ENCODE assay signal across 9 mouse cellular contexts in genomic region chr14:34106389-34107062, GRCm38 (mm10). TPM values are rescaled to one million over a fixed set of nuclear protein-coding genes. Genes with fewer than 3 reads are reported as not detected.
DNase-seq lines count a peak whose midpoint lies in the region; ATAC-seq and TF ChIP-seq lines count a peak whose summit lies in the region.
"Had no signal": no experiment of that assay in that cellular context is flagged by ENCODE, and none has a peak within 500 bp of the region (broad histone marks: within the 10 kb centered on the region; RNA-seq: fewer than 3 reads in every experiment).

No protein-coding gene starts in this region.

- no peak overlapping the region for H3K4me2 ChIP-seq in hindbrain, embryonic 11.5 days (replicated peaks; ENCODE audit: low read depth, low read length)
- no peak overlapping the region for H3K4me2 ChIP-seq in hindbrain, embryonic 14.5 days (replicated peaks)
- H3K4me2 ChIP-seq in lung, postnatal 0 days (replicated peaks; ENCODE audit: low read depth, low read length), result no peak overlapping the region
- H3K4me2 ChIP-seq: limb, embryonic 15.5 days had no signal

- ATAC-seq in hindbrain, embryonic 11.5 days (ENCODE audit: low FRiP score), result no peak
- ATAC-seq in hindbrain, embryonic 14.5 days (ENCODE audit: low FRiP score), result no peak
- ATAC-seq in Patski, result no peak
- peak; percentile 76 for ATAC-seq in granulocyte monocyte progenitor cell, adult 5-6 weeks (replicated peaks; ENCODE audit: poor library complexity, severe bottlenecking)
- ATAC-seq in lung, postnatal 0 days, result no peak
- no peak for ATAC-seq in erythroblast, adult 5-6 weeks (replicated peaks; ENCODE audit: low FRiP score, poor library complexity, severe bottlenecking)

- H3K36me3 ChIP-seq in hindbrain, embryonic 11.5 days (ENCODE audit: control insufficient read depth, insufficient read depth, low read length), result no peaks in the 10 kb centered on the region
- H3K36me3 ChIP-seq in hindbrain, embryonic 14.5 days (replicated peaks; ENCODE audit: control insufficient read depth, insufficient read depth), result no peaks in the 10 kb centered on the region
- no peaks in the 10 kb centered on the region for H3K36me3 ChIP-seq in lung, postnatal 0 days (ENCODE audit: insufficient read depth, low read length)
- H3K36me3 ChIP-seq: limb, embryonic 15.5 days had no signal

- H3K27me3 ChIP-seq in hindbrain, embryonic 11.5 days (ENCODE audit: control insufficient read depth, insufficient read depth, low read length), result no peaks in the 10 kb centered on the region
- no peaks in the 10 kb centered on the region for H3K27me3 ChIP-seq in hindbrain, embryonic 14.5 days (ENCODE audit: control insufficient read depth, insufficient read depth, low read length)
- H3K27me3 ChIP-seq in Patski, result peaks cover 5% of the 10 kb centered on the region
- no peaks in the 10 kb centered on the region for H3K27me3 ChIP-seq in lung, postnatal 0 days (replicated peaks; ENCODE audit: insufficient read depth, low read length)
- H3K27me3 ChIP-seq: limb, embryonic 15.5 days had no signal

- no peak overlapping the region for H3K9ac ChIP-seq in hindbrain, embryonic 11.5 days (ENCODE audit: low read depth, low read length)
- no peak overlapping the region for H3K9ac ChIP-seq in hindbrain, embryonic 14.5 days
- H3K9ac ChIP-seq in lung, postnatal 0 days (replicated peaks; ENCODE audit: low read depth), result no peak overlapping the region
- H3K9ac ChIP-seq: limb, embryonic 15.5 days had no signal

- H3K4me3 ChIP-seq in hindbrain, embryonic 11.5 days (ENCODE audit: low read depth, low read length), result no peak overlapping the region
- no peak overlapping the region for H3K4me3 ChIP-seq in hindbrain, embryonic 14.5 days (replicated peaks; ENCODE audit: low read length)
- H3K4me3 ChIP-seq in lung, postnatal 0 days (ENCODE audit: low read depth, low read length), result no peak overlapping the region
- H3K4me3 ChIP-seq: limb, embryonic 15.5 days had no signal

- peak; percentile 42 for DNase-seq in hindbrain, embryonic 11.5 days (ENCODE audit: low spot score)
- DNase-seq in hindbrain, embryonic 14.5 days (ENCODE audit: low spot score), result no peak
- peak; percentile 13 to 32 for DNase-seq in B cell, adult 2 months
- no peak for DNase-seq in Patski (ENCODE audit: low read depth, low spot score)
- DNase-seq in lung, postnatal 0 days (ENCODE audit: low spot score), result peak; percentile 34
- peak; percentile 60 for DNase-seq in urinary bladder, postnatal 25 days (ENCODE audit: low spot score)

- no peak for TF ChIP-seq EP300 in lung, postnatal 0 days (IDR thresholded peaks at IDR 0.05)

- in situ Hi-C loops in Patski (cut with MboI; ENCODE audit: low pct_unique_long_range_greater_than_20kb), result loop anchor here (10.0 kb wide), 2 partner anchors 142 to 258 kb away; no protein-coding TSS in a partner anchor

- peak; percentile 59 for TF ChIP-seq CTCF in Patski (IDR thresholded peaks at IDR 0.05)
- peak; percentile 80 for TF ChIP-seq CTCF in lung, postnatal 0 days (IDR thresholded peaks at IDR 0.05)

- H3K9me3 ChIP-seq in hindbrain, embryonic 11.5 days (ENCODE audit: control insufficient read depth, low read length), result no peaks in the 10 kb centered on the region
- H3K9me3 ChIP-seq in hindbrain, embryonic 14.5 days (ENCODE audit: control insufficient read depth, low read length), result no peaks in the 10 kb centered on the region
- H3K9me3 ChIP-seq in lung, postnatal 0 days (ENCODE audit: low read length), result no peaks in the 10 kb centered on the region
- H3K9me3 ChIP-seq: limb, embryonic 15.5 days had no signal

- 59% methylated on average over 11 of the region's 12 CpGs for WGBS in hindbrain, embryonic 11.5 days
- WGBS in hindbrain, embryonic 14.5 days, result 57% methylated on average over 12 of the region's 12 CpGs
- 60% methylated on average over 11 of the region's 12 CpGs for WGBS in lung, postnatal 0 days

- no peak overlapping the region for H3K27ac ChIP-seq in hindbrain, embryonic 11.5 days (ENCODE audit: low read depth, low read length)
- no peak overlapping the region for H3K27ac ChIP-seq in hindbrain, embryonic 14.5 days
- H3K27ac ChIP-seq in lung, postnatal 0 days (ENCODE audit: low read length), result no peak overlapping the region
- H3K27ac ChIP-seq: limb, embryonic 15.5 days had no signal

- CTCF ChIA-PET in Patski (lab: Charles Lee), result interaction anchor here (0.7 to 7.0 kb wide), 2 partner anchors 23 to 47 kb away, joined by 3 to 66 read pairs; partner anchors contain the start of gene Anxa8

- POLR2A ChIA-PET in Patski (lab: Charles Lee), result no interaction called here

- H3K4me1 ChIP-seq in hindbrain, embryonic 11.5 days (replicated peaks; ENCODE audit: control insufficient read depth, insufficient read depth, low read length), result no peaks in the 10 kb centered on the region
- no peaks in the 10 kb centered on the region for H3K4me1 ChIP-seq in hindbrain, embryonic 14.5 days (replicated peaks; ENCODE audit: control insufficient read depth, insufficient read depth, low read length)
- H3K4me1 ChIP-seq in lung, postnatal 0 days (ENCODE audit: insufficient read depth, low read depth, low read length), result no peaks in the 10 kb centered on the region; the same call in 1 of the 2 replicates

RNA-seq across cellular contexts. Expression of gene A630023A22Rik, which starts 4.0 kb away (rescaled TPM):
- not detected in 2 replicates for polyA plus RNA-seq in hindbrain, embryonic 11.5 days (2014; fragmentation: Nextera tagmentation; extraction: Ambion mirVana)
- not detected in 2 replicates for polyA plus RNA-seq in hindbrain, embryonic 14.5 days (2014; fragmentation: Nextera tagmentation; extraction: Ambion mirVana)
- 1.1 TPM for polyA plus RNA-seq in Patski (2021)
- not detected in 2 replicates for total RNA-seq in granulocyte monocyte progenitor cell, adult 5-6 weeks (2014; fragmentation: Nextera tagmentation)
- total RNA-seq in granulocyte monocyte progenitor cell, adult 5-6 weeks (2017), result not detected in 2 replicates
- polyA plus RNA-seq in lung, postnatal 0 days (2015; fragmentation: Nextera tagmentation; extraction: Ambion mirVana), result 0.37 TPM in 1 of 2 replicates, not detected in the other
- not detected in 2 replicates for total RNA-seq in erythroblast, adult 5-6 weeks (2015; ENCODE audit: low replicate concordance)
- not detected in 2 replicates for total RNA-seq in erythroblast, adult 5-6 weeks (2017; ENCODE audit: low replicate concordance)

RNA-seq across cellular contexts. Expression of gene Anxa8, which starts 20.7 kb away (rescaled TPM):
- 1.5 and 1.8 TPM in 2 replicates for polyA plus RNA-seq in hindbrain, embryonic 11.5 days (2014; fragmentation: Nextera tagmentation; extraction: Ambion mirVana)
- 0.16 TPM in 1 of 2 replicates, not detected in the other for polyA plus RNA-seq in hindbrain, embryonic 14.5 days (2014; fragmentation: Nextera tagmentation; extraction: Ambion mirVana)
- polyA plus RNA-seq in Patski (2021), result 4.5 TPM
- total RNA-seq in granulocyte monocyte progenitor cell, adult 5-6 weeks (2014; fragmentation: Nextera tagmentation), result not detected in 2 replicates
- total RNA-seq in granulocyte monocyte progenitor cell, adult 5-6 weeks (2017), result not detected in 2 replicates
- 23.6 and 25.9 TPM in 2 replicates for polyA plus RNA-seq in lung, postnatal 0 days (2015; fragmentation: Nextera tagmentation; extraction: Ambion mirVana)
- total RNA-seq in erythroblast, adult 5-6 weeks (2015; ENCODE audit: low replicate concordance), result not detected in 2 replicates
- total RNA-seq in erythroblast, adult 5-6 weeks (2017; ENCODE audit: low replicate concordance), result not detected in 2 replicates

RNA-seq across cellular contexts. Expression of gene Npy4r, which starts 45.8 kb away (rescaled TPM):
- polyA plus RNA-seq in hindbrain, embryonic 11.5 days (2014; fragmentation: Nextera tagmentation; extraction: Ambion mirVana), result 0.04 TPM in 1 of 2 replicates, not detected in the other
- polyA plus RNA-seq in hindbrain, embryonic 14.5 days (2014; fragmentation: Nextera tagmentation; extraction: Ambion mirVana), result 0.13 and 0.14 TPM in 2 replicates
- polyA plus RNA-seq in Patski (2021), result 0.08 TPM
- total RNA-seq in granulocyte monocyte progenitor cell, adult 5-6 weeks (2014; fragmentation: Nextera tagmentation), result not detected in 2 replicates
- total RNA-seq in granulocyte monocyte progenitor cell, adult 5-6 weeks (2017), result not detected in 2 replicates
- not detected in 2 replicates for polyA plus RNA-seq in lung, postnatal 0 days (2015; fragmentation: Nextera tagmentation; extraction: Ambion mirVana)
- total RNA-seq in erythroblast, adult 5-6 weeks (2015; ENCODE audit: low replicate concordance), result not detected in 2 replicates
- total RNA-seq in erythroblast, adult 5-6 weeks (2017; ENCODE audit: low replicate concordance), result not detected in 2 replicates
- polyA plus RNA-seq: limb, embryonic 15.5 days had no signal

RNA-seq across cellular contexts. Expression of gene Antxrl, which starts 54.0 kb away (rescaled TPM):
- not detected in 2 replicates for polyA plus RNA-seq in hindbrain, embryonic 11.5 days (2014; fragmentation: Nextera tagmentation; extraction: Ambion mirVana)
- not detected in 2 replicates for polyA plus RNA-seq in hindbrain, embryonic 14.5 days (2014; fragmentation: Nextera tagmentation; extraction: Ambion mirVana)
- polyA plus RNA-seq in Patski (2021), result 0.28 TPM
- not detected in 2 replicates for total RNA-seq in granulocyte monocyte progenitor cell, adult 5-6 weeks (2014; fragmentation: Nextera tagmentation)
- not detected in 2 replicates for total RNA-seq in granulocyte monocyte progenitor cell, adult 5-6 weeks (2017)
- polyA plus RNA-seq in lung, postnatal 0 days (2015; fragmentation: Nextera tagmentation; extraction: Ambion mirVana), result not detected in 2 replicates
- total RNA-seq in erythroblast, adult 5-6 weeks (2015; ENCODE audit: low replicate concordance), result not detected in 2 replicates
- total RNA-seq in erythroblast, adult 5-6 weeks (2017; ENCODE audit: low replicate concordance), result not detected in 2 replicates
- polyA plus RNA-seq: limb, embryonic 15.5 days had no signal

Comparison
In these comparisons a context has a peak if more than half of its experiments do, and no peak if none do; other contexts are left out.
1. DNase-seq: peak in hindbrain, embryonic 11.5 days (single experiment), B cell, adult 2 months (2 of 2), lung, postnatal 0 days (single experiment) and urinary bladder, postnatal 25 days (single experiment); none in hindbrain, embryonic 14.5 days (single experiment) and Patski (single experiment).